Mouse (Mus musculus) cerebellum, adult 11-12 months (tissue): ENCODE measurements around the gene Armcx4.
A peak's percentile ranks its signal among the peaks of the same experiment; 100 is the strongest.
"Not testable (repeated sequence)": the region's sequence is repeated elsewhere in the genome, so short reads cannot be mapped to it uniquely, and the experiment has no call there.

ENCODE experiments used
- DNase-seq: peaks from one replicate; pipeline ENCODE4 v3.0.0; 2022

The Armcx4 gene

GRCm38 (mm10) chrX:134686267-134686666, at the start of gene Armcx4:
TSS of gene Armcx4 (plus strand) at chrX:134686519.
- peak; percentile 86 for DNase-seq

- no peak for DNase-seq
These were observed 45.1 kb upstream of the Armcx4 start for GRCm38 (mm10) chrX:134641000-134641760.

- no peak for DNase-seq
These were observed 40.0 kb upstream of the Armcx4 start for GRCm38 (mm10) chrX:134646338-134646737.

DNA sequence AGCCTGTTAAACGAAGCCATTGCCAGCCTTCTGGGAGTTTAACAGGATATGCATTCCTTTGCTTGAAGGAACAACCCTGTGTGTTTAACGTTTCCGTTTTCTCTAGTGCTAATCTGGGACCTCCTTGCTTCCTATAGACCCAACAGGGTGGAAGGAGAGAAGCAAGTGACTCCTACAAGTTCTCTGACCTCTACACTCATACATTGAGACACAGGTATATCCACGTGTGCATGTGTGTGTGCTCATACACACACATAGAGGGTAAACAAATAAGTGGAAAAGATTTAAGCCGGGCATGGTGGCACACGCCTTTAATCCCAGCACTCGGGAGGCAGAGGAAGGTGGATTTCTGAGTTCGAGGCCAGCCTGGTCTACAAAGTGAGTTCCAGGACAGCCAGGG, 38.9 kb upstream of the Armcx4 start:
- no peak for DNase-seq

- DNase-seq: peak; percentile 54
These were observed 38.2 kb upstream of the Armcx4 start for GRCm38 (mm10) chrX:134648031-134648692.

DNA sequence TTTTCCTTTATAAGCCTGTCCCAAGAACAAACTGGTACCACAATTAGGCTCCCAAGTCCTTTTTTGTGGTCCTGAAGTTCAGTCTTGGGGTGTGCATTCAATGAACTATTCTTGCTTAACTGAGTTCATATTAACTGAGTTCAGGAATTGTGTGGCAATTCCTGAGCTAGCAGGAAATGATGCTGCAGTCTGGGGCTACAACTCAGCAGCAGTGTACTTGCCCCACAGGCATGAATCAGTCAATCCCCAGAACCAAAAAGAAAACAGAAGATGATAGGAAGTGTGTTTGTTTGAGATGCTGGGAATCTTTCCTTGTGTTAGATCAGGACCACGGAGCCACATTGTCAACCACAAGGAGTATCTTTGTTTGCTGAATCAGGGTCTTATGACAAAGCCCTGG, 34.3 kb upstream of the Armcx4 start:
- no peak for DNase-seq

- DNase-seq: peak; percentile 39
These were observed 24.7 kb upstream of the Armcx4 start for GRCm38 (mm10) chrX:134661586-134661985.

DNA sequence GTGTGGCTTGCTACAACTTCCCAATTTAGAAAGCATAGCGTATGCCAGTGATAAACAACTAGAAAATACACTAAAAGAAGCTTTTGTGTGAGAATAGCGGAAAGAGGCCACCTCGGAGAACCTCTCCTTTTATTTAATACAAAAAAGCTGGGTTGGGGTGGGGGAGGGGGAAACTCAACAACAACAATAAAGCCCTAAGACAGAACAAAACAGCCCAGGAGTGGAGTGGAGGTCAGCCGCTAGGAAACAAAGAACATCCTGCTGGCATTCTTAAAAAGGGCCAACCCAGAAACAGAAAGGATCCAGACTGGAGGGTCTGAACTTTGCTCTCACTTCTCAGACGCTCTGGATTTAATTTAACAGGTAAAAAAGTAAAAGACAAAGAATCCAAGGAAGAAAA, 11.3 kb upstream of the Armcx4 start:
- DNase-seq: no peak

DNA sequence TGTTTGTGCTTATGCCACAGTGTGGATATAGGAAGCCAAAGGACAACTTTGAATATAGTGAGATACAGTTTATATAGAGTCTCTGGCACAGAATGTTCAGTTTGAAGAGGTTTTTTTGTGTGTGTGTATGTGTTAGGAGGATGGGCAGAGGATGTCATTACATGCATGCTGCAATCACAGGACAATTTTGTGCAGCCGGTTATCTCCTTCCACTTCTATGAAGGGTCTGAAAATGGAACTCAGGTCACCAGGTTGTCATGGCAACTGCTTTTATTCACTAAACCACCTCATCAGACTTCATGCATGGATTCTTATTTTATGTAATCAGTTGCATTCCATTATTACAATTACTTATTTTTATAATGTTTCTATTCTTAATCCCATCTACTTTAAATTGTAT, 10.4 kb upstream of the Armcx4 start:
- no peak for DNase-seq

GRCm38 (mm10) chrX:134684936-134685335, 1.4 kb upstream of the Armcx4 start:
- no peak for DNase-seq

DNA sequence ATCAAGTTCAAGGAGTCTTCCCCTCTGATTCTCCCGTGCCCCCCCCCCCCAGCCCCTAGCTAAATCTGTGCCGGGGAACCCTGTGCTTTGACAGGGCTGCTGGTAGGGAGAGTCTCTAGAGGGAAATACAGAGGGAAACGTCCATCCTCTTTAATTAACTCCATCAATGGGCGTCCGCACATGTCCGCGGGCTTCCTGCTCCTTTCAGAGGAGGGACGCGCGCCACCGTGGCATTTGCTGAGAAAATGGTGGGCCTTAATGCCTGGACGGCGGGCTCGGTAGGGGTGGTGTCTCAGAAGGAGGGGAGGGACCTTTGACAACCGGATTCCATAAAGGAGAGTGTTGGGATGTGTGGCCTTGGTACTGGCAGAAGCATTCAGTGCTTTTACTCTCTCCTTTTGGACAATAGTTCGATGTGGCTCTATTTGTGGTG, 436 bp downstream of the Armcx4 start:
- DNase-seq: peak; percentile 48

- no peak for DNase-seq
These were observed 3.4 kb downstream of the Armcx4 start for GRCm38 (mm10) chrX:134689676-134690075.

GRCm38 (mm10) chrX:134690871-134691539, 4.7 kb downstream of the Armcx4 start:
- no peak for DNase-seq

- no peak for DNase-seq
These were observed 5.2 kb downstream of the Armcx4 start for GRCm38 (mm10) chrX:134691540-134691935.

- no peak for DNase-seq
These were observed 30.5 kb downstream of the Armcx4 start for GRCm38 (mm10) chrX:134716863-134717262.

- peak; percentile 79 for DNase-seq
These were observed 31.5 kb downstream of the Armcx4 start, which contains the start of gene Armcx1 for GRCm38 (mm10) chrX:134717752-134718308. TSS of gene Armcx1 (plus strand) at chrX:134717963.

GRCm38 (mm10) chrX:134718524-134718923, 32.2 kb downstream of the Armcx4 start:
- peak; percentile 63 for DNase-seq

- DNase-seq: not testable (repeated sequence)
These were observed 37.4 kb downstream of the Armcx4 start for GRCm38 (mm10) chrX:134723762-134724161.

GRCm38 (mm10) chrX:134729778-134730177, 43.5 kb downstream of the Armcx4 start:
- DNase-seq: no peak

DNA sequence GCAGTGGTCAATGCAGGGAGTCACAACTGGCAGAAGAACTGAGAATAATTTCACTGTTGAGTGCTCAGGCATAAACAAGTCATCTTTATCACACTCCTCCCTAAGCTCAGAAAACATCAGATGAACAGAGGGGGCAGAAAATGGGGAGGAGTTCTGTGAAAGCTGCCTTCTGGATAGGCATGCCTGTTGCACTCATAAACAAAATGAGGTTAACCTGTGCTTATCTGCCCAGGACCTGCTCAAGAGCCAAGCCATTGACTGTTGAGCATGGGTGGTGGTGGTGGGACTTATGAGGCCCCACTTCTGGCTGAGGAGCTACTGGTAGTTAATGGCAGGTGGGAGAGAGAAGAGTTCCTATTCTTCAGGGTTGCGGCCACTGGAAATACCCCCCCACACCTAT, 51.5 kb downstream of the Armcx4 start:
- DNase-seq: no peak

- no peak for DNase-seq
These were observed 52.8 kb downstream of the Armcx4 start for GRCm38 (mm10) chrX:134739160-134739559.

DNA sequence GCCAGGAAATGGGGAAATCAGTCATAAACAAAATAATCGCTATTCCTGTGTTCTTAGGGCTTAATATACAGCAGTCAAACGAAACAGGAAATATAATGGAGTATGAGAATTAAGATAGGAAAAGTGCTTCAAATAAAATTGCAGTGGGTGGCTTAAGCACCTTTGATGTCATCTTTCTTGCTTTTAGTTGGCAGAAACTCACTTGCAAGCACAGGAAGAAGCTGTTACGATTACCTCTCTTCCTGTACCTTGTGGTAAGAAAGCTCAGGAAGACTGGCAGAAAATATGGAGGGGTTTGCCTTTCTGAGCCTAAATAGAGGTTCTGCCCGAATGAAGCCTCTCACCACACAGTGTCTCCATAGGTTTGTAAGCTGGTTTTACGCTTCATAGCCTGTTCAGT, 55.5 kb downstream of the Armcx4 start:
- DNase-seq: no peak
